Comparison of ENCODE assay signal across 8 mouse cellular contexts in genomic region chr4:132345135-132345842, GRCm38 (mm10). TPM values are rescaled to one million over a fixed set of nuclear protein-coding genes. Genes with fewer than 3 reads are reported as not detected.
DNase-seq lines count a peak whose midpoint lies in the region; ATAC-seq lines count a peak whose summit lies in the region.

No protein-coding gene starts in this region.

- no peaks in the 10 kb centered on the region for H3K27me3 ChIP-seq in hindbrain, embryonic 14.5 days (ENCODE audit: control insufficient read depth, insufficient read depth, low read length)

- H3K9ac ChIP-seq in hindbrain, embryonic 14.5 days, result peak overlapping the region; percentile 74

- peak overlapping the region; percentile 78 for H3K4me3 ChIP-seq in hindbrain, embryonic 14.5 days (replicated peaks; ENCODE audit: low read length)

- H3K36me3 ChIP-seq in hindbrain, embryonic 14.5 days (replicated peaks; ENCODE audit: control insufficient read depth, insufficient read depth), result 0 out of 2 replicates have a peak, but pooled peaks cover 3% of the 10 kb centered on the region

- WGBS in hindbrain, embryonic 14.5 days, result under 1% methylated on average over 83 of the region's 83 CpGs

- peak overlapping the region; percentile 82 for H3K4me2 ChIP-seq in hindbrain, embryonic 14.5 days (replicated peaks)

- peaks cover 14% of the 10 kb centered on the region for H3K4me1 ChIP-seq in hindbrain, embryonic 14.5 days (replicated peaks; ENCODE audit: control insufficient read depth, insufficient read depth, low read length)

- peak; percentile 80 for DNase-seq in T-cell, adult 2 months (ENCODE audit: low spot score)
- peak; percentile 99 for DNase-seq in cerebellum, postnatal 25 days
- DNase-seq in frontal cortex, postnatal 25 days (ENCODE audit: low spot score in 2 of 2), result peak; percentile 96 to 99
- peak; percentile 91 for DNase-seq in hindbrain, embryonic 14.5 days (ENCODE audit: low spot score)
- peak; percentile 90 to 92 for DNase-seq in layer of hippocampus, postnatal 36 days
- DNase-seq in lung, postnatal 25 days (ENCODE audit: low spot score), result peak; percentile 93
- peak; percentile 69 for DNase-seq in retina, adult 2 months (ENCODE audit: low read depth, low spot score)
- peak; percentile 90 to 95 for DNase-seq in thymus, postnatal 36 days

- H3K27ac ChIP-seq in hindbrain, embryonic 14.5 days, result no peak overlapping the region

- ATAC-seq in hindbrain, embryonic 14.5 days (ENCODE audit: low FRiP score), result peak; percentile 88

- no peaks in the 10 kb centered on the region for H3K9me3 ChIP-seq in hindbrain, embryonic 14.5 days (ENCODE audit: control insufficient read depth, low read length)

RNA-seq across cellular contexts. Expression of gene Rcc1, which starts 8.1 kb away (rescaled TPM):
- 20.0 and 22.4 TPM in 2 replicates for polyA plus RNA-seq in hindbrain, embryonic 14.5 days (2014; fragmentation: Nextera tagmentation; extraction: Ambion mirVana)
- total RNA-seq in layer of hippocampus, postnatal 36 days (2021), result 10 to 100 TPM; 11.9 to 13.4 TPM

RNA-seq across cellular contexts. Expression of gene Trnau1ap, which starts 16.0 kb away (rescaled TPM):
- polyA plus RNA-seq in hindbrain, embryonic 14.5 days (2014; fragmentation: Nextera tagmentation; extraction: Ambion mirVana), result 66.8 and 73.1 TPM in 2 replicates
- total RNA-seq in layer of hippocampus, postnatal 36 days (2021), result 10 to 100 TPM; 18.6 to 19.6 TPM

RNA-seq across cellular contexts. Expression of gene Rab42, which starts 42.1 kb away (rescaled TPM):
- polyA plus RNA-seq in hindbrain, embryonic 14.5 days (2014; fragmentation: Nextera tagmentation; extraction: Ambion mirVana), result 0.95 and 1.5 TPM in 2 replicates
- 1 to 10 TPM; 1.2 to 2.6 TPM for total RNA-seq in layer of hippocampus, postnatal 36 days (2021)
